Mouse (Mus musculus): Measurements from ENCODE around the gene Sag.

DNA sequence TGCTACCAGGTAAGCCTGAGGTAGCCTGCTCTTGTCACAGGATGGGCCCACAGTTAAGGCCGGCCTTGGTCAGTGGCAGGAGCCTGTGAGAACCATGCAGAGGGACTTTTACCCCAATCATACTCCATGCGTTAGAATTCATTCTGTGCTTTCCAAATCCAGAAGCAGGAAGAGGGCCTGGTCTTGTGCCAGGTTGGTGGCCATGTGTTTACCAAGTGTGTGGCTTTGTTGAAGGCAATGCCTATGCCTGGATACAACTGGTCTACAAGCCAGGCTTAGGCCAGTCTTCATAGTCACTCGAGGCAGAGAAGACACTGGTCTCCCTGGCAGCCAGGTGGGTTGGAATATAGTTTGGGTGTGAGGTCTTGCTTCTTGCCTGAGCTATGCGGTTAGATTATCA lies 88.2 kb downstream of the Sag start:
- no peak for TF ChIP-seq MAX (IDR thresholded peaks at IDR 0.05)
- no peak for TF ChIP-seq CTCF (IDR thresholded peaks at IDR 0.05; ENCODE audit: control insufficient read depth, insufficient read depth, insufficient read length)
- no peak for TF ChIP-seq USF1 (IDR thresholded peaks at IDR 0.05; ENCODE audit: low read depth)
- no peak for TF ChIP-seq MYOD1 (IDR thresholded peaks at IDR 0.05; ENCODE audit: control insufficient read depth, insufficient read length, low read depth)
- no peak for TF ChIP-seq CEBPB (IDR thresholded peaks at IDR 0.05; ENCODE audit: low read depth)
- no peak for TF ChIP-seq MYOG (IDR thresholded peaks at IDR 0.05; ENCODE audit: control insufficient read depth, extremely low read depth, insufficient read length)
